Mouse (Mus musculus): ENCODE results near the gene Npb.

DNA sequence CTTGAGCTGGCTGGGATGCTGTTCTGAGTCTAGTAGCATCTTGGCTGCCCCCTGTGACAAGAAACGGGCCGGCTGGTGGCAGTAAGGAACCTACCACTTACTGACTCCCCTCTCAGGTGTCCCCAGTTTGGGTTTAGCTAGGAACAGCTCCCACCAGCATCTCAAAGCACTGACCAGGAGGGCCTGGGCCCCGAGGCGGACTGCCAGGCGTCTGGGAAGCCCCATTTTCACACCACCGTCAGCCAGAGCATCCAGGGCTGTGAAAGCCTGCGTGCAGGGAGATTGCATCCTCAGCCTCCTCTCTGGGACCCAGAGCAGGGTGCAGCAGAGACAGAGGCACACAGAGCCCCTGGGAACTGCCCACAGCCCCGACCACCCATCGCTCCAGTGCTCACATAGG, 33.0 kb downstream of the Npb start:
- TF ChIP-seq EP300 (IDR thresholded peaks at IDR 0.05; ENCODE audit: insufficient read depth, low read depth, low read length) (no peak), CTCF (IDR thresholded peaks at IDR 0.05) (no peak), POLR2A (IDR thresholded peaks at IDR 0.05; ENCODE audit: insufficient read depth, low read depth, low read length) (no peak)

All from heart, adult 2 months (tissue).